Mouse (Mus musculus): Measurements from ENCODE around the gene Gm2696.

Gene Gm2696

GRCm38 (mm10) chr10:77847538-77847937, 33.1 kb downstream of the Gm2696 start:
- DNase-seq (ENCODE audit: low spot score), result no peak

- no peak for DNase-seq (ENCODE audit: low spot score)
These were observed 38.1 kb downstream of the Gm2696 start, which contains the start of gene Gm10318 for GRCm38 (mm10) chr10:77852559-77852958. Gene Gm10318 (plus strand): TSS chr10:77852859.

GRCm38 (mm10) chr10:77861675-77862074, 47.2 kb downstream of the Gm2696 start, which contains the start of gene Gm3285:
Gene Gm3285 (plus strand): TSS chr10:77861975.
- DNase-seq (ENCODE audit: low spot score), result no peak

DNA sequence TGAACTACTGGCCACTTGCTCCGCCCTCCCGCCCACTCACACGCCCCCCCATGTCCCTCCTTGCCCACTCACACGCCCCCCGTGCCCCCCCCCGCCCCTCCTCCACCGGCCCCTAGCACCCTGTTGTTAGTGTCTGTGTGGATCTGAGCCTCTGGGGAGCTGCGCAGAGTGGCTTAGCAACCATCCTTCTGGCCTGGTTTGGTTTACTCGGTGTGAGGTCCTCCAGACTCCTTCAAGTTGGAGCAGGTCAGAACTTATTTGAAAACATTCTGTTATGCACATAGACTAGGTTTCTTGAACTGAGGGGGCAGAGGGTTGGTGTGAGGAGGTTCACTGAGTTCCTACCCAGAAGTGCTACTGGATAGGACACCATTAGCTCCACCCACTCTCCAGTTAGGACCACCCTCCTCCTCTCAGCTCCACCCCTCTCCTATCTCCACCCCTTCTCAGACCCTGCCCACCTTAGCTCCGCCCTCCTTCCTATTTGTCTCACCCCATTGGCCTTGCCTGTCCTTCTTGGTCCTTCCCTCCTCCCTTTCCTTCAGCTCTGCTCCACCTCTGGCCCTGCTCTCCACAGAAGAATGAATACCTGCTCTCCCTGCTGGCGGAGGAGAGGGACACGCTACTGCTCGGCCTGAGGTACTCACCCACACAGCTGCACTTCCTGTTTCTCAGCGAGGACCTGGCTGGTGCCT, 49.7 kb downstream of the Gm2696 start:
- peak; percentile 49 for DNase-seq (ENCODE audit: low spot score)

DNA sequence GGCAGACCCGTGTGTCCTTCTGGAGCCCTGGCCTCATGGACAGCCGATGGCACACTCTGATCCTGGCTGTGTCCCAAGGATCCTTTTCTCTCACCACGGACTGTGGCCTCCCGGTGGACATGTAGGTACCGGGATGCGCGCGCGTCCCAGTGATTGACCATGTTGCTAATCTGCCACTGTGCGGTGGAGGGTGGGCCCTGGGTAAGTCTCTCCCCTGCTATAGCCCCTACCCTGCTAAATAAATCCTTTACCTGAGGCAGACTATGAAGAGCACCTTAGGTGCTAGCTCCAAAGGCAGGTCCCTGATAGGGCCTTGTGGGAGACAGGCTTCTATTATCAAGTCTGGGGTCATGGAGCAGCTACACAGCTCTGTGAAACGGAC, 50.3 kb downstream of the Gm2696 start:
- DNase-seq (ENCODE audit: low spot score), result no peak

DNA sequence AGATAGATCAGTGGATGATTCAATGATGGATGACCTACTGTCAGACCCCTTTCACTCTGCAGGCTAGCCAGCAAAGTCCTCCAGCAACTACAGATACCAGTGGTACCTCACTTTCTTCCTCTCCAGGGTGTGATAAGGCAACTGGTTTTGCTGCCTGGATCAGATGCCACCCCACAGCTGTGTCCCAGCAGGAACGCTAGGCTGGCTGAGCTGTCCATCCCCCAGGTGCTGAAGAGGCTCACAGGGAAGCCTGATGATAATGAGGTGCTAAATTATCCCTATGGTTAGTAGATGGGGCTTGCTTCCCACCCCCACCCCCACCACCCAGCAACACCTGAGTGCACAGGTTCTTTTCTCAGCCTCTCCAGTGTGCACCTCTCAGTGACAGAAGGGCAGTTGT, 53.1 kb downstream of the Gm2696 start:
- DNase-seq (ENCODE audit: low spot score), result no peak

GRCm38 (mm10) chr10:77869651-77870050, 55.2 kb downstream of the Gm2696 start:
- DNase-seq (ENCODE audit: low spot score), result no peak

DNA sequence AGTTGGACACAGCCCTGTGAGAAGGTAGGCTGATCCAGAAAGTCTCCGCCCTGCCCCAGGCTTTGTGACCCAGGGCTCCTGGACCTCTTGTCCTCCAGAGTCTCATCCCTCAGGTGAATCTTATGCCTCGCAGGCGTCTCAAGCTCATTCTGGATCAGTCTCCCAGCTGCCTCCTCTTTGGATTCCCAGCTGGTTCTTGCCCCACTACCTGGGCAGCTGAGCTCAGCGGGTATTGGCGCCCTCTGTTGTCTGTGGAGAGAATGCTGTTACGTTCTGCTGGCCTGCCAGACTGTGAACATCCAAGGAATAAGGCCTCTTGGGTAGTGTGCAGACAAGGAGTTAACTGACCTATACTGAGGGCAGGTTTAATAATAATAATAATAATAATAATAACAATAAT, 64.5 kb downstream of the Gm2696 start:
- no peak for DNase-seq (ENCODE audit: low spot score)

- DNase-seq (ENCODE audit: low spot score), result no peak
These were observed 65.8 kb downstream of the Gm2696 start for GRCm38 (mm10) chr10:77880305-77880704.

DNA sequence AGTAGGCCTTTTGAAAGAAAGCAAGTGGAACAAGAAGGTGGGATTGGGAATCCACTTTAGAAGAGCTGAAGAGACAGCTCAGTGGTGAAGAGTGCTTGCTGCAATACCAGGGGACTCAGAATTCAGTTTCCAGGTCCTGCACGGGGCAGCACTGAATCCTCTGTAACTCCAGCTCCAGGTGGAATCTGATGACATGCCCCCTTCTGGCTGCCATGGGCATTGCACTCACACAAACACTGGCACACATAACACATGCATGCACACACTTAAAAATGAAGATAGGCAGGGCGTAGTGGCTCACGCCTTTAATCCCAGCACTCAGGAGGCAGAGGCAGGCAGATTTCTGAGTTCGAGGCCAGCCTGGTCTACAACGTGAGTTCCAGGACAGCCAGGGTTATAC, 68.1 kb downstream of the Gm2696 start:
- DNase-seq (ENCODE audit: low spot score), result no peak
